Mouse (Mus musculus) cerebellum, postnatal 4 days (tissue): ENCODE measurements at regions not wholly inside any gene's neighbourhood (a gene's known extent, or its start where the extent isn't known, plus 50 kb on each side); places are given as distances from the start of the nearest gene placed in this dataset.

Experiments
- DNase-seq, 2 experiments: peaks; one replicate each; pipeline ENCODE4 v3.0.0; 2022; ENCODE audit warnings: low spot score in 2 of 2, mixed read lengths in 1 of 2

GRCm38 (mm10) chr12:97921349-97922264 is 337.7 kb downstream of the Galc start:
- no peak for DNase-seq

DNA sequence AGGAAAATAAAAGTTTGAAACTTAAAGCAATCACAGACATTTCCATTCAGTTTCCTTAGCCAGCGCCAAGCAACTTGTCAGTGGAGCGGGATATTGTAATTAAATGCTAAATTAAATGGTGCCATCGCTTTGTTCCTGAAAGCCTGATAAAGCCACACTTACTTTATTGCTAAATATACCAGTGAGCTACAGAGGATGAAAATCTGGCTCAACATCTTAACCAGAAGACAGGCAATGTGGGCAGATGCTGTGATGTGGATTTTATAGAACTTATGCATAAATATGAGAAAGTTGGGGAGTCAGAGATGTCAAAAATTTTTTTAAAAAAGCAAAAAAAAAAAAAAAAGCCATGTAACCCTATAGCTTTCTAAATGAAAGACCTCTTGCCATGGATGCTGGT is 340.8 kb downstream of the Galc start:
- no peak for DNase-seq

DNA sequence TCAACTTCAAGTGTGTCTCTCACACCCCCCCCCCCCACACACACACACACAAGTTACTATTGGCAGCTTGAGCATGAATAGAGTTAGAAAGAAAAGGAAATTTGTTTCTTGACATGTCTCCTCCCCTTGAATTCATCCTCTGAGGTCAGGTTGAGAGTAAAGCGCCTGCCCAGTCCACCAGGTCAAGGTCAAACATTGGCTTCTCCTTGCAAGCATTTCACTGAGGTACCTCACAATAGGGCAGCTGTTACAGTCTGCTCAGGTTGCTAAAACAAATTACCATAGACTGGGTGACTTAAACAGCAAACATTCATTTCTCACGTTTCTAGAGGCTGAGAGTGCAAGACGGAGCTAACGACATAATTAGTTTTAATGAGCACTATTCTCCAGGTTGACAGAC is 344.2 kb downstream of the Galc start:
- DNase-seq = no peak

DNA sequence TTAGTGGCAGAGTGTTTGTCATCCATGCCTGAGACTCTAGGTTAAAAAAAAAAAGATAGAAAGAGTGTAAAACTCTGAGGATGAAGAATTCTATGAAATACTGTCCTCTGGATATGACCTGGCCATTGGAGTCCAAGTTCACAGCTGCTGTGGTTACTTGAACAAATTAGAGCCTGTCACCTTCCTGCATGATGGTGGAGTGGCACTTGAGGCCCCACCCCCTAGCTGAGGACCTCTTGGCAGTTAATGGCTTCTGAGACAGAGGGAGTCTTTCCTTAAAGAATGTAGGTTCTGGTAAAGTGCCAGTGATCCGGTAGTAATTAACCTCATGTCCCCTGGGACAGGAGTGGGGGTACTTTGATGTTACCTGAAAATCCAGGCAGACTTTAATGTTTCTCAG is 346.5 kb downstream of the Galc start:
- no peak for DNase-seq

DNA sequence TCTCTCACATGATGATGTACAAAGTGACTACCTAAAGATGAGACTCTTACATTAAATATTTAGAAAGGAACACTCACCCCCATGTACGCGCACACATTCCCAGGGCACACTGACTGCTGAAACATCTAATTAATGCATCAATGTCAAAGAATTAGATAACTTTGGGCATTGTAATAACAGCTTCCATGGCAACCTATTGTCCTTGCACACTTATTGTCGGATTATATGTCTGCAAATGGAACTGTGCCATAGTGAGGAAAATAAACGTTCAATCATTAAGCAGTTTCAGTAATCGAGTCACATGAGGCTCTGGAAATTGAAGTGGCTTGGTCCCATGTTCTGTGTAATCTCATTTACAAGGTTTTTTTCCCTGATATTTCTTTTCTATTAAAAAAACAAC is 360.0 kb downstream of the Galc start:
- DNase-seq = no peak

DNA sequence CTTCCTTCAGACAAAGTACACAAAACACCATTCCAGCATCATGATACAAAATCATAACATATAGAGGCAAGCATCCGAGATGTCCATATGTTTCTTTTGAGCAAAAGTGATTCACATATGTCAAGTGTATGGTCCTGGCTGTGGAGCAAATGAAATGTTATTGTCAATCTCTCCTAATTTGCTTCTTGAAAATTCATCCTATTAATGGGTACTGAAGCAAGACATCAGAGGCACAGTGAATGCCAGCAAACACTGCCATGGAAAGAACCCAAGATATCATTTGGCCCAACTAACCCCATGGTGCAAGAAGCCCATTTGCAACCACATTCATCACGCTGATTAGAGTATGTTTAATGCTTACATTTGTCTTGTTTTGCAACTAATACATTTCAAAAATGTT is 361.1 kb downstream of the Galc start:
- no peak for DNase-seq

DNA sequence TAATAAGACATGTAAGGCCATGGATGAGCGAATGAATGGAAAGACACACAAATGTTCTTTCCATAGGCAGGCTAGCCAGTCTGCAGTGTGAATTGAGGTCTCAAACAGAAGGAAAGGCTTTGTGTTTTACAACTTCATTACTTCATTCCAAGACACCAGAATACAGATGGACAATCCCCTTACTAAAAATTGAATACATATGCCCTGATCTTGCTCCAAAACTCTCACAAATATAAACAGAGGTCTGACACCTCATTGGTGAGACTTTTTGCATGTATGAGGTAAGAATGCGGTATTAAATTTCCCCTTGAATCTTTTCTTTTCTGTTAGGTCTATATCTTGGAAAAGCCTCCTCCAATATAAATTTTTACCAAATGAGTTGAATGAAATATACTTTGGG is 363.3 kb downstream of the Galc start:
- no peak for DNase-seq

DNA sequence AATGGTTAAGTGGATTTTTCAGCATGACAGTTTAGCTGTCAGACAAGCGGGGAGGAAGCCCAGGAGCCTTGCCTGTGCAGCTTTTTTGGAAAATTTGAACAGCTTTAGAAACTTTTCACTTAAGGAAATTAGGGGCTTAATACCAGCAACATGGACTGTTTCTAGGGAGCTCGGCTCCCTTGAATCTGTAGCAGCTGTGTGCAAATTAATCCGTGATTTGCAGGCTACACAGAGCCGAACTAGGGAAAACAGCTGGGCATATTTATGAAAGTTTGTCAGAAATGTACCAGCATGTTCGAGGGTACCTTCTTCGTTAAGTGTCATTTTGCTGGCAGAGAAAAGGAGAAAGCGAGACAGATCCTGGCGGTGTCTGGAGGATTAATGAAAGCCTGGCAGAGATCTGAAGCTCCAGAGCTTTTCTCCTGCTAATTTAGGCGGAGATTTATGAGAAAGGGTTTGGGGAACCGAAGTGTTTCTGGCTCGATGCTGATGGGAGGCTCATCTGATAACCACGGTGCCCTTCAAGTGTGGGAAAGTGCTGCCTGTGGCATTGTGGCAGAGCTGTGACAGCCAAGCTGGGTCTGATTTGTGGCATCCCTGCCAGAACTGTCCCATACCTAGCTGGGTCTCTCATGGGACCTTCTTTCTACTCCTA is 370.3 kb downstream of the Galc start:
- DNase-seq = peak in 1 of 2 experiments; percentile 4

DNA sequence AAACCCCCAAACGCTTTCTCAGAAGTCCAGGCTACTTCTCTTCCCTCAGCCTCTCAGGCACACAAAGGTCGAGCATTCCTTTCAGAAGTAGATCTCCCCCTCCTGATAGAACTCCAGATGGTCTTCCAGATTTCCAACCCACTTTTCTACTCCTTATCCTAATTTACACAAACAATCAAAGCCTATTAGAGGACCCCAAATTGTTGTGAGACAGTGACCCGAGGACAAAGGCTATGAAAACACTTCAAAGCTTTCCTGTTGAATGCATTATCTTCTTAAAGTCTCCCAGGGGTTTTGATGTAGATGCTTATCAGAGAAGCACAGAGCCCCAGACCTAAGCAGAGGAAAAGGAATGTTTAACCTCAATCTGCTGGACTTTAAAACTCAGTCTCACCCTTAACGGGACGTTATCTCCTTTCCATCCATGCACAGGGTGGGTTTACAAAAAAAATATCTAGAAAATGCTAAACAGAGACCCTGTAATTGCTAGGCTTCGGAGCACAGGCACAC is 370.9 kb downstream of the Galc start:
- DNase-seq = no peak

GRCm38 (mm10) chr12:97882439-97882838 is 376.8 kb downstream of the Galc start:
- DNase-seq = no peak

- peak; percentile 66 to 88 for DNase-seq
Observed at GRCm38 (mm10) chr12:97872391-97872790, 386.9 kb downstream of the Galc start.

DNA sequence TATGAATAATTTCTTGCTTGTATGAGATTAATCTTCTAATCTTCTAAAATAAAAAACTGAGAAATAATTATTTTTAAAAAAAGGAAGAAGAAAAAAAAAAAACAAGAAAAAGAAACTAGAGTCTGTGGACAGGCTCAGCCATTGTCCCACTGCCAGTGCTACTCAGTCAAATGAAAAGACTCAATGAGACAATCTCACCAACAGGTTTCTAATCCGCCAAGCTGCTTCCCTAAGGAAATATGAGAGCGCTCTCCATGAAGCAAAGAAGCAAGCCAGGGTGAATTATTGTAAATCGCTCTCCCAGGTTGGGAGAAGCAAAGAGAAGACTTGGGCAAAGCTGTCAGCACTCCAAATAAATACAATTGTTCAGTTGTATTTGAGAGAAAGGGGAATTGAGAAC is 396.3 kb downstream of the Galc start:
- DNase-seq = peak in 1 of 2 experiments; percentile 1

- DNase-seq = peak in 1 of 2 experiments; percentile 40
Observed at GRCm38 (mm10) chr12:97836202-97836908, 422.9 kb downstream of the Galc start.

DNA sequence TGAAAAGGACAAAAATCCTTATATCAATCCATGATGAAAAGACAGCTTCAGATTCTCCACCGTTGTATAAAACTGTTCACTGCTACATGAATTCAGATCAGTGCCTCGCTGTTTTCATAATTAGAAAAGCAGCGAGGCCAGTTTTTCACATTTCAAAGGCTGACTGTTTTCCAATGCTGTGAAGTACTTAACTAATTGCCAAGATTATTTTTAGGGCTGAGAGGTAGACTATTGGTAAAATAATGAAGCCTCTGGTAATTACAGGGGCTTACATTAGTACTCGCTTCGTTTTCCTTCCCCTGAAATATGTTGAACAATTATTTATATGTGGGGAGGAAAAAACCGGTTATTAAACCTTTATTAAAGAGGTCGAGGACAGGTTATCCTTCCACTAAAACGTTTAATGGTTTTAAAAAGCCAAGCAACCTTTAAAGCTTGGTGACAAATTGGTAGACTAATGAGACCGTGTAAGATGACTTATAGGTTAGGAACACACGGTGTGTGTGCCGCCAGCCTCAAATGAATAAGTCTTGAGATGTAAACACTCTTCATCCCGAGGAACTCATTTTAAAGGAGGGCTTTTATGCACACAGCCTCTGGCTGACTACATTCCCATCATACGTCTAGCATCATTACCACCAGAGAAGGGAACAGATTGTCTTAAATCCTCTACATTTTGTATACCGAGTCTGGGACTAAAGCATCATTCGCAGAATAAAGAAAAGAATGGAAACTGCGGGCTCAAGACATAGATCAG is 465.7 kb downstream of the Galc start:
- no peak for DNase-seq

GRCm38 (mm10) chr12:97783476-97783875 is 475.8 kb downstream of the Galc start:
- DNase-seq = no peak

DNA sequence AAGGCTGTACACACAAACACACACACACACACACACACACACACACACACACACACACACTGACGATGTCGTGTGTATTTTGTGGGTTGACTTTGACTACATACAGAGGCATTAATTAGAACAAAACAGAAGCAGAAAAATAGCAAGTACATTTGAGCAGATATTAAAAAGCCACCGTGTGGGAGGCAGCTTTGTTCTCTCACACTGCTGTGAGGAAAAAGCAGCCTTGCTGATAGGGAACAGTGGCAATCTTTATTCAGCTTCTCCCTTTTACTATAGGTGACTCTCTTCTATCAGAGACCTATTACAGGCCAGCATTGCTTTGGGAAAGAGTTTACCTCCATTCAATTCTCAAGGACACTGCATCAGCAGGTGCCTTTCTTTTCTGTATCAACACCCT is 500.1 kb downstream of the Galc start:
- no peak for DNase-seq

GRCm38 (mm10) chr12:97758624-97759023 is 500.6 kb downstream of the Galc start:
- no peak for DNase-seq

DNA sequence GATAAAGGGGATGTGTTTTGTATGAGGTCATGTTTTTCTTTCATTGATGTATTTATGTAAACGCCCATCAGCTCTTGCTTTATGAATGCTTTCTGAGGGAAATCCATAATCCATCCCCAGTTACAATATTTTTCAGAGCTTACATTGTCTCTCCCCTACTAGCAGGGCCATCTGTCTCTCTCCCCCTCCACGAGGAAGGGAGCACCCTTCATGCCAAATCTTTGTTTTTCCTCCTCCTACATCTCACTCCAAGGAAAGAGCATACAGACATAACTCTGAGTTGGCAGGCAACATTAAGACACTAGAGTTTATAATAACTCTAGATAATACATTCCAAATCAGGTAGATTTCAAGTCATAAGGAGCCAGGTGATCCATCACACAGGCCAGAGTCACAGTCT is 509.1 kb downstream of the Galc start:
- no peak for DNase-seq

- DNase-seq = no peak
Observed at GRCm38 (mm10) chr12:97740927-97741326, 518.3 kb downstream of the Galc start.

- no peak for DNase-seq
Observed at GRCm38 (mm10) chr12:97732078-97732580, 527.1 kb downstream of the Galc start.

DNA sequence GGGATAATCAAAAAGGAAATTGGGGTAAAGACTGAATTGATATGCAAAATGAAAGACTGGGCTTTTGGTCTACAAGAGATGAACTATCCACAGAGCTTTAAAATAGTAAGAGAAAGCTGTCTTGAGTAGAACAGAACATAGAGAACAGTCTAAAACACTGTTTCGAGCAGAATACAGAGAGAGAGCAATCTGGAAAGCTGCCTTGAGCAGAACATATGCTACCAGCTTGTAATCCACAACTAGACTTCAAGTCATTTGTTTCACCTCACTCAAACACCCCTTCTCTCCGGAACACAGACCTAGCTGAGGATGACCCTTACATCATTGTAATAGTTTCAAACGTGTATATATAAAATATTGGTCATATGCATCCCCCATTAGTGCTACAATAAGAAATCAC is 538.7 kb downstream of the Galc start:
- no peak for DNase-seq
